Mouse (Mus musculus): ENCODE results near the gene Stab1.

GRCm38 (mm10) chr14:31110613-31111012 lies 57.8 kb downstream of the Stab1 start:
- no peak for TF ChIP-seq CTCF (IDR thresholded peaks at IDR 0.05; ENCODE audit: low read depth, low read length)
- no peak for TF ChIP-seq GATA1 (IDR thresholded peaks at IDR 0.05; ENCODE audit: borderline replicate concordance, low read length)
- TF ChIP-seq TAL1 (conservative IDR thresholded peaks at IDR 0.05; ENCODE audit: low read depth, low read length) = no peak
- no peak for TF ChIP-seq POLR2AphosphoS5 (IDR thresholded peaks at IDR 0.05; ENCODE audit: insufficient replicate concordance, low read depth, low read length)
- no peak for TF ChIP-seq GATA2 (IDR thresholded peaks at IDR 0.05; ENCODE audit: borderline replicate concordance, low read depth, low read length)

All from G1E (cell line).